Mouse (Mus musculus): Measurements from ENCODE around the gene 4921536K21Rik. TPM values are rescaled to one million over a fixed set of nuclear protein-coding genes. Genes with fewer than 3 reads are reported as not detected.
"Not testable (repeated sequence)": the region's sequence is repeated elsewhere in the genome, so short reads cannot be mapped to it uniquely, and the experiment has no call there.

4921536K21Rik gene
- total RNA-seq (2021), result under 1 TPM; 0.55 to 0.56 TPM

DNA sequence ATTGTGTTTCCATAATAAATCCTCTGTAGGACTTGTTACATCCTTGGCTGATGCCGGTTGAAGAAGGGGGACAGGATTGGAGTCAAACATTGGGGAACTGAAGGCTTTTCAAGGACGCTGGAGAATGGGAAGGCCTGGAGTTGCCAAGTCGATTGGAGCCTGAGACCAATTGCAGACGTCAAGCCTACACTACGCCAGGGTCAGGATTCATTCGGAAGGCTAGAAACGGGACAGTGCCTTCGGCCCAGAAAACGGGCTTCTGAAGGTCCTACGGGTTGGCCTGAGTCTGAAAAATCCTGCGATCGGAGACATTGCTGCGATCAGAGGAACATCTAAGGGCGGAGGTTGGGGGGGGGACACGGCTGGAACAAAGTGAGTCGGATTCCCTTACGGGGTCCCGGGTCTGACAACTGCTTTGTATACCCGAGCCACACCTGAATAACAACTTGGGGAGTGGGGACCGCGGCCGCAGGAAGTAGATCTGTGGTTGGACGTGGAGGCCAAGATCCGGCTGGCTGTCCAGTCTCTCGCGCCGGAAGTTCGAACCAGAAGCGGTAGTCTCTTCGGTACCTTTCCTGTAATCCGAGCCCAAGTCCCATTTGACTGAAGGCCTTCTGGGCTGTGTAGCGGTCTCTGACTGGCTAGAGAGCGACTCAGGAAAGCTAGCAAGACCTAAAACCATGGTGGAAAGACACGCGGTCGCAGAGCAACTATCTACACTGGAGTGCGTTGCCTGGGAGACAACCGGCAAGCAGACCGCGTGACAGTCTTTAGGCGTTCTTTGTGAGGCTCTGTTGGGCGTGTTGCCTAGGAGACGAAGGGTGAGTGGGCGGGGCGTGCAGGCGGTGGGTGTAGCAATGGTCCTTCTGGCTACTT, at the start of gene 4921536K21Rik, which contains the start of gene Dusp18:
Gene 4921536K21Rik (minus strand): TSS at position 693 of the 876 bp plus-strand sequence.
Gene Dusp18 (plus strand): TSS at position 835 of the 876 bp plus-strand sequence.
- peak; percentile 96 to 97 for DNase-seq

- DNase-seq, result no peak
These were observed 46.5 kb upstream of the 4921536K21Rik start for GRCm38 (mm10) chr11:3941371-3941770.

DNA sequence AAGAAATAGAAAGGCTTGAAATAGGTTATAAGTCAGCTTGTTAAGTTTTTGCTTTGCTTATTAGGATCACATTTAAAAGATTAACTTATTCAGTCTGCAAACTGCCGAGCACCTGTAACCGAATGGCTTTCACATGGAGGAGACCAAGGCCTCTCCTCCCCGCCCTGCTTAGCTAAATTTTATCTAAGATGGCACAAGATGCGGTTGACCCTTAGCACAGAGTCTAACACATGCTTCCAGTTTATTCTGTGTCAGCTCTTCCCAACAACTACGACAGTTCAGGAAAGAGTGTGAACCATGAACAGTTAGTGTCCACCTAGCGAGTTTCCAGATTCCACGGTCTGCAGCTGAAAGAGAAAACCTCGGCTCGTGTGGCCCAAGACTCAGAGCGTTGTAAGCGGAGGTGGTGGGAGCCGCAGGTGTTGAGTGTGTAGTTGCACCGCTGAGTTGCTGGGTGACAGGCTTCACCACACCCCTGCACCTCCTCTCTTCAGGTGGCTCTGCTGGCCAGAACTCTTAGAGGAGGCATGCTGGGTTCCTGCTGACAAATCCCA, 42.5 kb upstream of the 4921536K21Rik start:
- DNase-seq, result no peak

DNA sequence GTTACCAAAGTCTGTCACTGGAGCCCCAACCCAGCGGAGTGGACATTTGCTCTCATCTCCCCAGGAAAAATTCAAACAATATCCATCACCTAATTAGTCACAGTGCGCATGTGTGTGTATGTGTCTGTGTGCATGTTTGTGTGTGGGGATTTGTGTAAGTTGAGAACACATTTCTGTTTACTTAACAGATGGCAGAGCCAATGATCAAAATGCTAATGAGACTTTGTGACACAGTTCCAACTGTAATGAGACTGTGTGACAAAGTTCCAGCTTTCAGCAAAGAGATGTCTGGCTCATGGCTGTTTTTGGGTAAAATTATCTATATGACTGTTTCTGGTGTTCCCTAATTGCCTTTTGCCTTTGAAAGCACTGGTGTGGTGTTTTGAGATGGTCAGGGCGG, 41.4 kb upstream of the 4921536K21Rik start:
- no peak for DNase-seq

DNA sequence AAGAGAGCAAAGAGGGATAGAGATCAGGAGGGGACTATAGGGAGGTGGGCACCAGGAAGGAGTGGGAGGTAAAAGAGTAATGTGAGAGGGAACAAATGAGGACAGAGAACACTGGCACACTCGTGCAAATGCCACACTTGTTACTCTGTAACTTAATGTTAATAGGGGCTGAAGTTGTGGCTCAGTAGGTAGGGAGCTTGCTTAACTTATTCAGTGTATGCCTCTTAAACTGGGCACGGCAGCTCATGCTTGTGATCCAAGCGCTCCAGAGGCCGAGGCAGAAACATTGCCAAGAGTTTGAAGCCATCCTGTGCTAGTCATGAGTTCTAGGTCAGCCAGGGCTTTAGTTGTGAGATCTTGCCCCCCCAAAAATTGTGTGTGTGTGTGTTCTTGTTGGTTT, 40.2 kb upstream of the 4921536K21Rik start:
- no peak for DNase-seq

DNA sequence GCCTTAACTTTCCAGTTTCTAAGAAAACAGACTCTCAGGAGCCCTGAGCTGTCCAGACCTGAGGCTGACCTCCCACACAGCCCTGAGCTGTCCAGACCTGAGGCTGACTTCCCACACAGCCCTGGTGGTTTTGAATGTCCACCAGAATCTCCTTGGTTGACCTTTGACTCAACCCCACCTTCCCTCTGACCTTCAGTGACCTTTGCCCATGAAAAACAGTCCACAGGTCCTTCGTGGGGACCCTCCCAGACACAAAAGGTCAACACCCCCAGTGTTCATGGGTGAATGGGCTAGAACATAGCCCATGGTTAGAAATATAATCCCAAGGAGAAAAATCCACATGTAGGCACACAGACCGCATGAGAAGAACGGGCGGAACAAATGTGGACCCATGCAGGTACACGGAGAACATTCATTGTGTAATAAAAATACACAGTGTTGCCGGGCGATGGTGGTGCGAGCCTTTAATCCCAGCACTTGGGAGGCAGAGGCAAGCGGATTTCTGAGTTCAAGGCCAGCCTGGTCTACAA, 38.9 kb upstream of the 4921536K21Rik start:
- no peak for DNase-seq

DNA sequence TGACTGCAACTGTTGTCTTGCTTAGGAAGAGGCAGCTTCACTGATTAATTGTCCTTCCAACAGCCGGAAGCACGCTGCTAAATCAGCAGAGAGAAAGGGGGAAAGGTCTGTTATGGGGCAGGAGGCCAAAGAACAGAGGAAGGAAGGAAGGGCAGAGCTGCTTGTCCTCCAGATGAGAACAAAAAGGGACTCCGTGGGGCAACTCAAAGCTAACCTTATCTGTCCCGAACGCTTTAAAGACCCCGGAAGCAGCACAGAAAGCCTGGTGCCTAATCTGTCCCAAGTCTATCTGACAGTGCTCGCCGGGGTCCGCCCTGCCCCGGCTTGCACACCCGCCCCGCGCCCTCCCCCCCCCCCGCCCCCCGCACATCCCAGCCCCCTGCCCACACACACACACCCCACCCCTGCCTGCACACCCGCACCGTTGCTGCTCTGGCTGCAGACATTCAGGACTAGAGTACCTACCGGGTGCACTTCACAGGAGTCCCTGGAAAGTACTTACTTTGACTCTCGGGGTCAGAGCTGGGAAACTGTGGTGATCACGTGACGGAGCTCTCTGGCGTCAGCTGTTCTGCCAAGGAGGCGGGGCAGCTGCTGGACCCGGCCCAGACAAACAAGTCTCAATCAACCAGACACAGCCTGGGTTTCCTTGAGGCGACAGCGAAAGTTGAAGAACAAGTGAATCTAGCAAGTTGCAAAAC, 36.8 kb upstream of the 4921536K21Rik start, which contains the start of gene Tcn2:
Gene Tcn2 (minus strand): TSS at position 649 of the 701 bp plus-strand sequence.
- DNase-seq, result peak; percentile 66 to 71

DNA sequence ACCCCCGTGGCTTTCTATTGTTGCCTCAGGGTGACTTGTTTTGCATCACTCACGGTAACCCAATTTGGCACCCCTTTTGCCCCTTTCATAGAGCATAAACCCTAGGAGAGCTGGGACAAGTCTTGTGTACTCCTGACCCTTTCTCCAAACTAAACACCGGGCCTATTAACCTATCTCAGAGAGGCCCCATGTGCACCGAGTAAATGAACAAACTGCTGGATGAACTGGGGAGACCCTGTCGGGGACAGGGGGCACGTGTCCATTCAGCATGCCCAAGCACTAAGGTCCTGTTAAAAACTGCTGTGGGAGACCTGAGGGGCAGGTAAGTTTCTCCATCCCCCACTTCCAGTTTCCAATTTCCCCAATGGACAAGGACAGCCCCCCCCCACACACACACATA, 36.0 kb upstream of the 4921536K21Rik start:
- DNase-seq, result no peak

GRCm38 (mm10) chr11:3930019-3930418, 35.1 kb upstream of the 4921536K21Rik start:
- no peak for DNase-seq

- no peak for DNase-seq
These were observed 31.0 kb upstream of the 4921536K21Rik start for GRCm38 (mm10) chr11:3925916-3926315.

GRCm38 (mm10) chr11:3922731-3923130, 27.8 kb upstream of the 4921536K21Rik start:
- DNase-seq, result no peak

- DNase-seq, result no peak
These were observed 27.2 kb upstream of the 4921536K21Rik start for GRCm38 (mm10) chr11:3922115-3922514.

DNA sequence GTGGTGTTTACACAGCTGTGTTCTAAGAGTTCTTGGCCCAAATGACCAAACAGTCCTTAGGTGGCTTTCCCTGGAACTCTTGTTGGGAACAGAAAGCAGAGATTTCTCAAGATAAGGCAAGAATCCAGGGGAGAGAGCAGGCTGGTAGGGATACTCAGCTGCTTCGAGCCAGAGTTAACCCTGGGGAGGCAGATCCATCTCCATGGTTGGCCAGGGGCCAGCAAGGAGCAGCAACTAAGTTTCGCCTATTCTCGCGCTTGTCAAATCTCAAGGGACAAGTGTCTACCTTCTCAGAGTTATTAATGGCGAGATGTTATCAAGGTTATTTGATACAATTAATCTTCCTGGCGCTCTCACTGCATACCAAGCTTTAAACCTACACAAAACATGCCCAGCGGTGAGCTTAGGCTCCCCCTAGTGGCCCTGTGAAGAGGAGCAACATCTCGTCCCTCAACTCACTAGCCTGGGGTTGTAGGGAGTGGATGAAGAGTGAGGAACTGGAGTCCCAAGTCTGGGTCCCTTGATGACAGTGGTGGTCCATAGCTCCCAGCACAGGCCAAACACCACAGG, 26.5 kb upstream of the 4921536K21Rik start:
- no peak for DNase-seq

GRCm38 (mm10) chr11:3920476-3920875, 25.6 kb upstream of the 4921536K21Rik start:
- DNase-seq, result no peak

- DNase-seq, result no peak
These were observed 23.8 kb upstream of the 4921536K21Rik start for GRCm38 (mm10) chr11:3918738-3919137.

- peak; percentile 77 to 85 for DNase-seq
These were observed 19.4 kb upstream of the 4921536K21Rik start, which contains the start of gene Slc35e4 for GRCm38 (mm10) chr11:3914109-3914840. TSS of gene Slc35e4 (minus strand) at chr11:3914664.

DNA sequence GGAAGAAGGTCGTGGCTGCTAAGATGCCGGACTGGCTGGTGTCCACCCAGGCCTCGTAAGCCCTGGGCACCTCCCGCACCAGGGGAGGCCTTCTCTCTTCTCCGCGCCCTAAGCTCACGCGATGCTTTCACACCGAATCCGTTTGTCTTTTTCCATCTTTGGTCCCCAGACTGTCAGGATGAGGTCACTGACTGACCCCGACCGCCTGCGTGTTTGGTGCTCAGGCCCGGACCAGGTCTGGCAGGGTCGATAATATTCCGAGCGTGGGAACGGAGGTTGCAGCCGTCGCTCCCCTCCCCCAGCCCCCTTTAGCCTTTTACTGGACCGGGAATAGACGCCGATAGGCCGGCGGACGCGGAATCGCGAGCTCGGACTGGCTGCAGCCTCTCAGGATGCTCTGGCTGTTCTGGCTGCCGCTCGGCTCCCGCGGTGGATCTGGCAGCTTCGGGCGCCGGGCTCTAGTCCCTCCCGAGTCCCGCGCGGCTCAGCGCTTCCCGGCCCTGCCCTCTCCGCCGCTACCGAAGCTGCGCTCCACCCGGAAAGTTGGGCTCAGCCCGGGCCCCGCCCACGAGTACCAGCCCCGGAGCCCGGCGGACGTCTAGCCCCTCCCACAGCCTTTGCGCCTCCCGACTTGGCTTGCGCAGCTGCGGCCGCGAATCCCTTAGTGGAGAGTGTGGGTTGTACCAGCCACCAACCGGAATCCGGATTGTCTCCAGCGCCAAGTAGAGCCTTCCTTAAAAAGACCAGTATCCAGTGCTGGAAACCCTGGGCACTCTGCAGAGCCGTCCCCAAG, 18.6 kb upstream of the 4921536K21Rik start:
- peak; percentile 94 for DNase-seq

- DNase-seq, result peak; percentile 38 to 40
These were observed 18.0 kb upstream of the 4921536K21Rik start for GRCm38 (mm10) chr11:3912875-3913271.

GRCm38 (mm10) chr11:3912100-3912874, 17.4 kb upstream of the 4921536K21Rik start:
- DNase-seq, result peak; percentile 43 to 51

GRCm38 (mm10) chr11:3911440-3911839, 16.5 kb upstream of the 4921536K21Rik start:
- DNase-seq, result not testable (repeated sequence)
